Mouse (Mus musculus): ENCODE measurements around the gene Lrrc8d.

GRCm38 (mm10) chr5:105833923-105834322 lies 134.2 kb downstream of the Lrrc8d start:
- TF ChIP-seq POLR2A (IDR thresholded peaks at IDR 0.05; ENCODE audit: extremely low read depth, insufficient read depth, low read length) (no peak), CTCF (IDR thresholded peaks at IDR 0.05; ENCODE audit: low read depth, low read length) (no peak)
